Comparison of ENCODE assay signal across 9 mouse cellular contexts in genomic region chr12:111732921-111733320, GRCm38 (mm10). TPM values are rescaled to one million over a fixed set of nuclear protein-coding genes. Genes with fewer than 3 reads are reported as not detected.
DNase-seq lines count a peak whose midpoint lies in the region; ATAC-seq lines count a peak whose summit lies in the region.
"Had no signal": no experiment of that assay in that cellular context is flagged by ENCODE, and none has a peak within 500 bp of the region (broad histone marks: within the 10 kb centered on the region; RNA-seq: fewer than 3 reads in every experiment).

No protein-coding gene starts in this region.

- H3K9ac ChIP-seq in forebrain, embryonic 14.5 days (ENCODE audit: low read length): no peak overlapping the region
- H3K9ac ChIP-seq in neural tube, embryonic 12.5 days: 0 out of 2 replicates have a peak overlapping the region, but pooled peaks have one; percentile 17
- H3K9ac ChIP-seq: lung, embryonic 14.5 days had no signal

- H3K27me3 ChIP-seq in forebrain, embryonic 10.5 days (ENCODE audit: poor library complexity, severe bottlenecking): peaks cover 8% of the 10 kb centered on the region
- H3K27me3 ChIP-seq in forebrain, embryonic 14.5 days (replicated peaks; ENCODE audit: control insufficient read depth, insufficient read depth, low read length): no peaks in the 10 kb centered on the region
- H3K27me3 ChIP-seq in neural tube, embryonic 12.5 days (replicated peaks): no peaks in the 10 kb centered on the region

- peak overlapping the region; percentile 54 for H3K27ac ChIP-seq in forebrain, embryonic 10.5 days
- H3K27ac ChIP-seq in forebrain, embryonic 14.5 days (ENCODE audit: low read depth, low read length): no peak overlapping the region
- H3K27ac ChIP-seq in neural tube, embryonic 12.5 days: no peak overlapping the region

- H3K4me2 ChIP-seq in forebrain, embryonic 14.5 days (ENCODE audit: low read length): no peak overlapping the region
- peak overlapping the region; percentile 36; the same call in 1 of the 2 replicates for H3K4me2 ChIP-seq in neural tube, embryonic 12.5 days (replicated peaks)

- no peak for DNase-seq in forebrain, embryonic 10.5 days (ENCODE audit: extremely low spot score, low spot score)
- DNase-seq in forebrain, embryonic 14.5 days (ENCODE audit: low spot score): no peak
- DNase-seq in neural tube, embryonic 10.5 days (ENCODE audit: extremely low spot score, low spot score): no peak
- no peak for DNase-seq in thymus, postnatal 0 days (ENCODE audit: low spot score)
- DNase-seq in T-cell, adult 2 months (ENCODE audit: low spot score): no peak
- DNase-seq in gastrocnemius, postnatal 10 days: no peak

- no peak overlapping the region for H3K4me3 ChIP-seq in forebrain, embryonic 10.5 days
- H3K4me3 ChIP-seq in forebrain, embryonic 14.5 days (ENCODE audit: low read depth, low read length): no peak overlapping the region
- H3K4me3 ChIP-seq in neural tube, embryonic 12.5 days: no peak overlapping the region

- WGBS in forebrain, embryonic 10.5 days: 69% methylated on average over 5 of the region's 5 CpGs
- 64% methylated on average over 5 of the region's 5 CpGs for WGBS in forebrain, embryonic 14.5 days
- WGBS in neural tube, embryonic 12.5 days: 66% methylated on average over 5 of the region's 5 CpGs

- no peak for ATAC-seq in forebrain, embryonic 14.5 days
- ATAC-seq in neural tube, embryonic 12.5 days (ENCODE audit: low FRiP score, low read depth): 0 out of 2 replicates have a peak, but pooled peaks have one; percentile 20
- 0 out of 2 replicates have a peak, but pooled peaks have one; percentile 2 for ATAC-seq in megakaryocyte, adult 5-6 weeks (ENCODE audit: poor library complexity, severe bottlenecking)

- H3K36me3 ChIP-seq in forebrain, embryonic 10.5 days (replicated peaks): peaks cover 35% of the 10 kb centered on the region
- peaks cover 16% of the 10 kb centered on the region for H3K36me3 ChIP-seq in forebrain, embryonic 14.5 days (ENCODE audit: control insufficient read depth, insufficient read depth, low read length)
- H3K36me3 ChIP-seq in neural tube, embryonic 12.5 days: peaks cover 16% of the 10 kb centered on the region; the same call in 1 of the 2 replicates

- H3K9me3 ChIP-seq in forebrain, embryonic 10.5 days: no peaks in the 10 kb centered on the region
- no peaks in the 10 kb centered on the region for H3K9me3 ChIP-seq in forebrain, embryonic 14.5 days (replicated peaks; ENCODE audit: control insufficient read depth, low read length)
- no peaks in the 10 kb centered on the region for H3K9me3 ChIP-seq in neural tube, embryonic 12.5 days

- H3K4me1 ChIP-seq in forebrain, embryonic 10.5 days: peaks cover 15% of the 10 kb centered on the region
- no peaks in the 10 kb centered on the region for H3K4me1 ChIP-seq in forebrain, embryonic 14.5 days (ENCODE audit: control insufficient read depth, insufficient read depth, low read length)
- no peaks in the 10 kb centered on the region; the same call in 1 of the 2 replicates for H3K4me1 ChIP-seq in neural tube, embryonic 12.5 days

RNA-seq across cellular contexts. Expression of gene Apopt1, which starts 19.9 kb away (rescaled TPM):
- 57.9 and 62.6 TPM in 2 replicates for polyA plus RNA-seq in forebrain, embryonic 10.5 days (2016; fragmentation: Nextera tagmentation; extraction: Ambion mirVana)
- 47.1 and 50.8 TPM in 2 replicates for polyA plus RNA-seq in forebrain, embryonic 14.5 days (2014; fragmentation: Nextera tagmentation; extraction: Ambion mirVana)
- 54.6 and 57.3 TPM in 2 replicates for polyA plus RNA-seq in neural tube, embryonic 12.5 days (2016; fragmentation: Nextera tagmentation; extraction: Ambion mirVana)
- total RNA-seq in megakaryocyte, adult 5-6 weeks (2015): 44.6 and 45.0 TPM in 2 replicates
- total RNA-seq in megakaryocyte, adult 5-6 weeks (2017): 60.6 and 61.0 TPM in 2 replicates
- 60.1 and 66.6 TPM in 2 replicates for polyA plus RNA-seq in thymus, postnatal 0 days (2015; fragmentation: Nextera tagmentation; extraction: Ambion mirVana)
- 10 to 100 TPM; 34.7 to 39.5 TPM for total RNA-seq in gastrocnemius, postnatal 10 days (2021)

RNA-seq across cellular contexts. Expression of gene Bag5, which starts 19.9 kb away (rescaled TPM):
- 56.5 and 57.5 TPM in 2 replicates for polyA plus RNA-seq in forebrain, embryonic 10.5 days (2016; fragmentation: Nextera tagmentation; extraction: Ambion mirVana)
- polyA plus RNA-seq in forebrain, embryonic 14.5 days (2014; fragmentation: Nextera tagmentation; extraction: Ambion mirVana): 60.4 and 65.8 TPM in 2 replicates
- 60.1 and 61.8 TPM in 2 replicates for polyA plus RNA-seq in neural tube, embryonic 12.5 days (2016; fragmentation: Nextera tagmentation; extraction: Ambion mirVana)
- total RNA-seq in megakaryocyte, adult 5-6 weeks (2015): 10.8 and 11.4 TPM in 2 replicates
- 19.1 and 21.8 TPM in 2 replicates for total RNA-seq in megakaryocyte, adult 5-6 weeks (2017)
- polyA plus RNA-seq in thymus, postnatal 0 days (2015; fragmentation: Nextera tagmentation; extraction: Ambion mirVana): 50.7 and 54.1 TPM in 2 replicates
- 10 to 100 TPM; 17.5 to 21.1 TPM for total RNA-seq in gastrocnemius, postnatal 10 days (2021)

RNA-seq across cellular contexts. Expression of gene Klc1, which starts 25.7 kb away (rescaled TPM):
- polyA plus RNA-seq in forebrain, embryonic 10.5 days (2016; fragmentation: Nextera tagmentation; extraction: Ambion mirVana): 137 and 141 TPM in 2 replicates
- 391 and 464 TPM in 2 replicates for polyA plus RNA-seq in forebrain, embryonic 14.5 days (2014; fragmentation: Nextera tagmentation; extraction: Ambion mirVana)
- 481 and 504 TPM in 2 replicates for polyA plus RNA-seq in neural tube, embryonic 12.5 days (2016; fragmentation: Nextera tagmentation; extraction: Ambion mirVana)
- 36.3 and 36.7 TPM in 2 replicates for total RNA-seq in megakaryocyte, adult 5-6 weeks (2015)
- 72.7 and 83.1 TPM in 2 replicates for total RNA-seq in megakaryocyte, adult 5-6 weeks (2017)
- polyA plus RNA-seq in thymus, postnatal 0 days (2015; fragmentation: Nextera tagmentation; extraction: Ambion mirVana): 46.9 and 52.2 TPM in 2 replicates
- 10 to 100 TPM; 81.0 to 96.2 TPM for total RNA-seq in gastrocnemius, postnatal 10 days (2021)

RNA-seq across cellular contexts. Expression of gene Trmt61a, which starts 55.0 kb away (rescaled TPM):
- polyA plus RNA-seq in forebrain, embryonic 10.5 days (2016; fragmentation: Nextera tagmentation; extraction: Ambion mirVana): 23.7 and 23.8 TPM in 2 replicates
- 5.8 and 7.8 TPM in 2 replicates for polyA plus RNA-seq in forebrain, embryonic 14.5 days (2014; fragmentation: Nextera tagmentation; extraction: Ambion mirVana)
- 12.0 and 12.1 TPM in 2 replicates for polyA plus RNA-seq in neural tube, embryonic 12.5 days (2016; fragmentation: Nextera tagmentation; extraction: Ambion mirVana)
- 2.3 and 3.2 TPM in 2 replicates for total RNA-seq in megakaryocyte, adult 5-6 weeks (2015)
- total RNA-seq in megakaryocyte, adult 5-6 weeks (2017): 2.2 and 3.8 TPM in 2 replicates
- polyA plus RNA-seq in thymus, postnatal 0 days (2015; fragmentation: Nextera tagmentation; extraction: Ambion mirVana): 9.8 and 12.0 TPM in 2 replicates
- 1 to 10 TPM; 3.8 to 5.4 TPM for total RNA-seq in gastrocnemius, postnatal 10 days (2021)
